Mouse (Mus musculus): ENCODE data around the gene Zcchc14. TPM values are rescaled to one million over a fixed set of nuclear protein-coding genes. Genes with fewer than 3 reads are reported as not detected.

Zcchc14 gene
- polyA plus RNA-seq, 1 experiment from 2014 or later = 16.9 TPM

Other genes starting within 250 kb of the Zcchc14 start
- gene 1700018B08Rik, start 108.6 kb downstream of the Zcchc14 start, polyA plus RNA-seq (2016; fragmentation: Nextera tagmentation; extraction: Ambion mirVana) = not detected in 2 replicates
- gene Fbxo31, start 74.1 kb downstream of the Zcchc14 start, polyA plus RNA-seq (2016; fragmentation: Nextera tagmentation; extraction: Ambion mirVana) = 13.1 and 14.8 TPM in 2 replicates
- gene Map1lc3b, start 62.5 kb downstream of the Zcchc14 start, polyA plus RNA-seq (2016; fragmentation: Nextera tagmentation; extraction: Ambion mirVana) = 175 TPM in 2 replicates
- 5.6 and 7.7 TPM in 2 replicates for gene Jph3, start 76.7 kb upstream of the Zcchc14 start, polyA plus RNA-seq (2016; fragmentation: Nextera tagmentation; extraction: Ambion mirVana)
- 74.4 and 76.8 TPM in 2 replicates for gene Klhdc4, start 176.7 kb upstream of the Zcchc14 start, polyA plus RNA-seq (2016; fragmentation: Nextera tagmentation; extraction: Ambion mirVana)